Mouse (Mus musculus) erythroblast, embryonic 14.5 days (primary cell): ENCODE measurements around the gene Fbxo24.

Experiments
- GATA1 ChIP-seq: IDR thresholded peaks from 2 replicates; pipeline ENCODE4 v1.6.1; 2012; ENCODE audit warnings: low read length, inconsistent platforms, mixed read lengths
- TAL1 ChIP-seq: IDR thresholded peaks from 3 replicates; pipeline ENCODE4 v1.6.1; 2012; ENCODE audit warnings: low read length, inconsistent platforms, mixed read lengths

GRCm38 (mm10) chr5:137584976-137585375, 43.8 kb downstream of the Fbxo24 start:
- TF ChIP-seq GATA1 (no peak), TAL1 (no peak)
